Mouse (Mus musculus) layer of hippocampus, adult 18-20 months (tissue): ENCODE measurements around the gene Pfdn6. TPM values are rescaled to one million over a fixed set of nuclear protein-coding genes. Genes with fewer than 3 reads are reported as not detected.

Experiments used
- DNase-seq, 2 experiments: peaks; one replicate each; pipeline ENCODE4 v3.0.0; 2022; ENCODE audit warnings: low spot score in 2 of 2
- long read RNA-seq: library from polyadenylated mRNA; stranded (forward); transcript quantifications from one replicate; pipeline ENCODE4 v2.0.0, GENCODE M21; 2021
- total RNA-seq, 2 experiments: library from RNA; stranded (reverse); gene quantifications; 2 replicates each; pipeline ENCODE4 v1.2.3; 2021

The Pfdn6 gene
- total RNA-seq: 10 to 100 TPM; 94.9 to 95.8 TPM
- long read RNA-seq, transcript Pfdn6-201 (4 exons, 807 nt): major isoform, 21 of 27 reads
- long read RNA-seq, partial matches to known transcripts: 2 of 27 reads
- long read RNA-seq, other reads (novel, unspliced or antisense): 1 of 27 reads

- DNase-seq: peak; percentile 84 to 95
These were observed at the start of gene Pfdn6, which contains the start of gene Wdr46 for GRCm38 (mm10) chr17:33940206-33940805. Gene Pfdn6, minus strand, starts transcription at chr17:33940343. Gene Wdr46, plus strand, starts transcription at chr17:33940660.

GRCm38 (mm10) chr17:33982136-33982535, 42.0 kb upstream of the Pfdn6 start:
- DNase-seq: peak in 1 of 2 experiments; percentile 62

GRCm38 (mm10) chr17:33981192-33981909, 41.2 kb upstream of the Pfdn6 start:
- peak; percentile 83 to 95 for DNase-seq

- no peak for DNase-seq
These were observed 40.3 kb upstream of the Pfdn6 start for GRCm38 (mm10) chr17:33980181-33981035.

GRCm38 (mm10) chr17:33979512-33980050, 39.4 kb upstream of the Pfdn6 start:
- no peak for DNase-seq

- DNase-seq: peak in 1 of 2 experiments; percentile 42
These were observed 38.5 kb upstream of the Pfdn6 start for GRCm38 (mm10) chr17:33978631-33979031.

GRCm38 (mm10) chr17:33977861-33978557, 37.9 kb upstream of the Pfdn6 start:
- DNase-seq: no peak

- DNase-seq: no peak
These were observed 33.4 kb upstream of the Pfdn6 start for GRCm38 (mm10) chr17:33973572-33973971.

- DNase-seq: no peak
These were observed 32.5 kb upstream of the Pfdn6 start for GRCm38 (mm10) chr17:33972691-33973090.

GRCm38 (mm10) chr17:33969394-33969793, 29.3 kb upstream of the Pfdn6 start:
- DNase-seq: no peak

- no peak for DNase-seq
These were observed 28.8 kb upstream of the Pfdn6 start for GRCm38 (mm10) chr17:33968927-33969326.

GRCm38 (mm10) chr17:33968489-33968888, 28.3 kb upstream of the Pfdn6 start:
- peak in 1 of 2 experiments; percentile 84 for DNase-seq

- DNase-seq: no peak
These were observed 25.9 kb upstream of the Pfdn6 start for GRCm38 (mm10) chr17:33965846-33966550.

GRCm38 (mm10) chr17:33965082-33965845, 25.1 kb upstream of the Pfdn6 start:
- no peak for DNase-seq

- no peak for DNase-seq
These were observed 22.7 kb upstream of the Pfdn6 start for GRCm38 (mm10) chr17:33962876-33963275.

- no peak for DNase-seq
These were observed 19.8 kb upstream of the Pfdn6 start for GRCm38 (mm10) chr17:33959948-33960347.

- no peak for DNase-seq
These were observed 19.0 kb upstream of the Pfdn6 start for GRCm38 (mm10) chr17:33959135-33959534.

GRCm38 (mm10) chr17:33958451-33958850, 18.3 kb upstream of the Pfdn6 start:
- no peak for DNase-seq

- DNase-seq: no peak
These were observed 17.4 kb upstream of the Pfdn6 start for GRCm38 (mm10) chr17:33957493-33957892.
